Mouse (Mus musculus): ENCODE measurements around the gene Rpn1.

Rpn1 gene

DNA sequence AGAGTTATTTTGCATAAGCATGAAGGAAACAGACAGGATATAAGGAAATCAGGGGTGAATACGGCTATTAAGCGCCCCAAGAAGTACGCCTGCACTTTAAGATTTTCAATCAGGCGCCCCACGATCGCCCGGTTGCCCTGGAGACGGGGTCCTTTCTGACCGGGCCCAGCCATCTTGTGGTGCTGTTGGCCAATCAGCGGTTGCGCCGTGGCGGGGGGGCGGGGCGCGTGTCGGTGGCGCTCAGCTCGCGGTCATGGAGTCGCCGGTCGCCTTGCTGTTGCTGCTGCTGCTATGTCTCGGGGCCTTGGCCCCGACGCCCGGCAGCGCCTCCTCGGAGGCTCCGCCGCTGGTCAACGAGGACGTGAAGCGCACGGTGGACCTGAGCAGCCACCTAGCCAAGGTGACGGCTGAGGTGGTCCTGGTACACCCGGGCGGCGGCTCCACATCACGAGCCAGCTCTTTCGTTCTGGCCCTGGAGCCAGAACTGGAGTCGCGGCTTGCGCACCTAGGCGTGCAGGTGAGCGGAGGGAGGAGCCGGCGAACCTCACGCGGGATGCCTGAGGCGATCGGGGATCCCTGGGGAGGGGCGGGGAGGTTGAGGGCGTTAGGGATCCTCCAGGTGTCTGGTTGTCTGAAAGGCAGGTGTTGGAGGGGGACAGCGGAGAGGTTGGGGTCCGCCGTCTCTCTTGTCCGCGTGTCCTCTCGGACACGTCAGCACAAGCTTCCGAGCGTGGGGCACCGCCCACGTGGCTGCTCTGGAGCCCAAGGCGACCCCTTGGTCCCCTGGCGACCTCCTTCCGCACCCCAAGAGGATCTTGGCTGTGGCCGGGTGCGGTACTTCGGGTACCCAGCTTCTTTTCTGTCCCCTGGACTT lies at the start of gene Rpn1:
TSS of gene Rpn1 (plus strand) at position 205 of the 874 bp plus-strand sequence.
- DNase-seq: peak; percentile 97 to 99

DNA sequence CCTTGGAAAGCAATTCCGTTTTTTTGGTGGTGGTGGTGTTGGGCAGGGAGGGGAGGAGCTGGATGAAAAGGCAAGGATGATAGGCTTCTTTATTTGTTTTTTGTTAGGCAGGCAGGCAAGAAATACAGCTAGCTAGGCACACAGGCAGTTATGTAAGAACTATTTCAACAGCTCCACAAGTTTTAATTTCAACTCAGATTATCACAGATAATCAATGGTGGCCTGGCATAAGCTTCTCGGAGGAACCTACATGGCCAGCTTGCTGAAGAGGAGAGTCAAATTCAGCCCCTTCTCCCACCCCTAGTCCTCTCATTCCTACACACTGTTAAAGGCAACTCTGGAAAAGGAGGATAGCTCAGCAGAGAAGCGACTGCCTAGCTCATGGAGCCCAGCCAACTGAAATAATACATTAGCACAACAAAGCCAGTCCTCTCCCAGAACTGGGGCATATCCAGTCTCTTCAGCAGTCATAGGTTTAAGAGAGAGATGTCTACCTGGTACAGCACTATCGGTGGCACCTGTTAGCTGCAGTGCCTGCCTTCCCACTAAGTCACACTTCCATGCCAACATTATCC lies 46.7 kb upstream of the Rpn1 start:
- DNase-seq: no peak

DNA sequence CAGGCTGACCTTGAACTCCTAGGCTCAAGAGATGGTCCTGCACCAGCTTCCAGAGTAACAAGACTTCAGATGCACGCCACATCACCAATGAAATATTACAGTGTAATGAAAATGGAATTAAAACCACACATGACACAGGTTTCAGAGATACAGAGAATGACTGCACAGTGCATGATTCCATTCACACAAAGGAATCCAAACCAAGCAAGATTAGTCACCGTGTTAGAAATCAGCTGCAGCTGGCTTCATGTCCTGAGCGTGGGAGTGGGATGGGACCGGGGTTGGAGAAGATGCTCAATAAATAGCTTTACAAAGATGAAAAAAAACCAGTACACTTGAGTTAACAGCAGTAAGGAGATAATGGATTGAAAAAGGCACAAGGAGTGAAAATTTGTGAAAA lies 44.9 kb upstream of the Rpn1 start:
- no peak for DNase-seq

GRCm38 (mm10) chr6:88041221-88041620 lies 43.1 kb upstream of the Rpn1 start:
- DNase-seq: peak in 1 of 2 experiments; percentile 19

GRCm38 (mm10) chr6:88042336-88042735 lies 41.9 kb upstream of the Rpn1 start:
- no peak for DNase-seq

DNA sequence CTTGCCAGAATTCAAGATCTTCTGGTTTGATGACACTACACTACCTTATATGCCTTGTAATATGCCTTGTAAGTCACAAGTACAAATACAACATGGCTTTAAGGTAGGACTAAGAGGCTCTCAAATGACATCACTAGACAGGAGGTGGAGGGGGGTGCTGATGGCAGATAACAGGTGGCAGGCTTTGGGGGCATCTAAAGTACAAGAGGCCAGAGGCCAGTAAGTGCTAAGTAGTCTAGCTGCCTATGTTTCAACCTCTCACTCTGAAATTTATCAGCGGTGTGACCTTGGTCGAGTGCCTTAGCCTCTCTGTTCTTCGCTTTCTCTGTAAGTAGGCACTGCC lies 40.1 kb upstream of the Rpn1 start:
- DNase-seq: no peak

DNA sequence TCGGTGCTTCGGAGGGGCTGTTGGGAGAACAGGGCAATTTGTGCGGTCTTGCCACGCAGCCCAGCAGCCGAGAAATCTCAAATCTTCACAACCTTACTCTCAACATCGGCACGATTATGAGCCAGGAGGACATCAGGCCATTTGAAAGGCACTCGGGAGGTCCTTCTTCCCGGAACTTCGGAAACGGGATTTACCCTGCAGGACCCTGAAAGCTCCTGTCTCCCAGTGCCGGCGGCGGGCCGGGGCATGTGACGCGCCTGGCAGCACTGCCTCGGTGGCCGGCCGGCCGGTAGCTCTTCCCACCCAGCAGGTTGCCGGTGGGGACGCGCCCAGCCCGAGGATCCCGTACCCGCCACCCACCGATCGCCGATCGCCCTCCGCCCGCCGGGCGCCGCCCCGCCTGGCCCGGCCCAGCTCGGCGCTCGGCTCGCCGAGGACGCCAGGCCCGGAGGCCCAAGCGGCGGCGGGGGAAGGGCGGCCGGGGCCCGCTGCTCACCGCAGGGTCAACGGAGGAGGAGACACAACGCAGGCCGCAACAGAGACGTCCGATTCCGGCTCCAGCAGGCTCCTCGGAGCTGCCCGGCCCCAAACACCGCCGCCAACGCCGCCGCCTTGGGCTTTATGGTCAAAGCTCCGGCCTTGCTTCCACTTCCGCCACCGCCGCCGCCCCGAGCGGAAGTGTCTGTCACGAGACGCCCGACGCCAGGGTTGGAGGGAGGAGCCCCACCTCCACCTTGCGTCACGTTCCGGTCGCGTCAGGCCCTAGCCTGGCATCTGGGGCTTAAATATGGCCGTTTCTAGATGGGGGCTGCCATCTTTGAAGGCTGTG lies 39.5 kb upstream of the Rpn1 start, which contains the start of gene Rab7:
TSS of gene Rab7 (minus strand) at position 694 of the 829 bp plus-strand sequence.
- peak; percentile 98 for DNase-seq

- no peak for DNase-seq
These were observed 38.9 kb upstream of the Rpn1 start for GRCm38 (mm10) chr6:88045406-88045766.

DNA sequence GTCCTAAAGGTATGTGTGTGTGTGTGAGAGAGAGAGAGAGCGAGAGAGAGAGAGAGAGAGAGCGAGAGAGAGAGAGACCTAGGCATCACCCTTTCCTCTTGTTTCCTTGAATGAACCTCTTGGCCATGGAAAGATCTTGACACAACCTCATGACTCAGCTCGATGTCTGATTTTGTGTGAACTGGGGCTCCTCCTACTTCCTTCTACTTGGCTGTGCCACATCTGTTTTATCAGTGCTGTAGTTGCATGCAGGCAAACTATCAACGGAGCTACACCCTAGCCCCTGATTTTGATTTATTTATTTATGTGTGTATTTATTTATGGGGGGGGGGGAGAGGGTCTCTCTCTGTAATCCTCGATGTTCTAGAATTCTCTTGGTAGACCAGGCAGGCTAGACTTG lies 36.4 kb upstream of the Rpn1 start:
- DNase-seq: no peak

GRCm38 (mm10) chr6:88049008-88049407 lies 35.3 kb upstream of the Rpn1 start:
- no peak for DNase-seq

- DNase-seq: no peak
These were observed 33.1 kb upstream of the Rpn1 start for GRCm38 (mm10) chr6:88051206-88051605.

DNA sequence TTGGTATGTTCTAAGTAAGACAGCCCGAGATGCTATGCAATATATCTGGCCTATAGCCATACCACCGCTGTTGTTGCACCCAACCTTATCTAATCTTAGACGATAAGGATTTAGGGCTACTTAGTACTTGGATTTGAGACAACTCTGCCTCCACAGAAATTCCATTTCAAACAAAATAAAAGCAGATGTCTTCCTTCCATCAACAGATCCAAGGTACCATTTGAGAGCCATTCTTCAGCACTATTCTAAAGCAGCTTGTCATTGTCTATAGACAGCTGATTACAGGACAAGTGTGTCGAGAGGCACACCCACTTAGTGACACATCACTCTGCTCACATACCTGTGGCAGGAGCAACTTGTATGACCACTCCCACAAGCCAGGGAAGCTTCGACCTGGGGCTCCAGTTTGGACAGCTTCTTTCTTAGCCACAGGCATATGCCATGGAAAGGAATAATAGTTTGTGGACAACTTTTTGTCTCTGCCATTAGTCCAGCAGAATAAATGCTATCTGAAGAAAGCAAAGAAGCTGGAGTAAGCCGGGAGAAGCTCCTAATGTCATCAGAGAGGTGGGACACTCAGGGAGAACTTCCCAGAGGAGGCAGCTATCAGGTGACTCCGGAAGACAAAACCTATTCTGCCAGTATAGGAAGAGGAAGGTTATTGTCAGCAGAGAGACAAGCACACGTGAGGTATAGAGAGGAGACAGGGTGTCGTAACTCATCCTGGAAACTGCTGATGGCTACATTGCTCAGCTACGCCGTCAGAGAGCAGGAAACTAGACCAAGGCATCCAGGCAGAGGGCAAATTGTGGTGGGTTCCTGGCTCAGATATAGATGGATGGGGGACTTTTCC lies 30.8 kb upstream of the Rpn1 start:
- DNase-seq: no peak

DNA sequence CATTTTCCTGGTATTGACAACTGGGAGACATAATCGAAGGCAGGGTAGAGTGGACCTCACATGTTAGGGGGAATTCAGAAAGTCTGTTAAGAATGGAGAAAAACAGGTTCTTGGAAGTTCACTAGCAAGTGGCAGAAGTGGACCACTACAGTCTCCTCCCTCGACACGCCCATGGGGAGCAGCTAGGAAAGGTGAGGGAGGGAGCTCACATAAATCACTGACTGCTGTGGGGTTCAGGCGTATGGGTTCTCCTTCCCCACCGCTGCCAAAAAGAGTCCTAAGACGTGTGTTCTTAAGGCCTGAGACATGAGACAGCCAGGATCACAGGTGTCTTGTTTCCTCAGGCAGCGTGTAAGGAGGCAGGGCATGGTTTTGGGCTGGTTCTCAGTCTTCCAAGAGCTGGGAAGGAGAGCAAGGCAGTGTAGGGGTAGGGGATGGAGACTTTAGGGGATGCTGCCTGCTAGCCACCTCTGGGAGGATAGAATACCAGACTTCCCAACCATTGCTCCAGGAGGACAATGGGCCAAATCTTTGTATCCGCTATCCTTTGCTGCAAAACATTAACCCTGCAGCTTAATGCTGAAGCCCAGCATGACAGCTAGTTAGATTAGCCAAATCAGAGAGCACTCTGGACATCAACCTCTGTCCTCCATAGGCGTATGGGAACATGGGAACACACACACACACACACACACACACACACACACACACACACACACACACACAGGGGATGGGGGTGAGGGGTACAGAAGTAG lies 30.0 kb upstream of the Rpn1 start:
- peak; percentile 28 to 45 for DNase-seq

GRCm38 (mm10) chr6:88055663-88056062 lies 28.6 kb upstream of the Rpn1 start:
- no peak for DNase-seq

DNA sequence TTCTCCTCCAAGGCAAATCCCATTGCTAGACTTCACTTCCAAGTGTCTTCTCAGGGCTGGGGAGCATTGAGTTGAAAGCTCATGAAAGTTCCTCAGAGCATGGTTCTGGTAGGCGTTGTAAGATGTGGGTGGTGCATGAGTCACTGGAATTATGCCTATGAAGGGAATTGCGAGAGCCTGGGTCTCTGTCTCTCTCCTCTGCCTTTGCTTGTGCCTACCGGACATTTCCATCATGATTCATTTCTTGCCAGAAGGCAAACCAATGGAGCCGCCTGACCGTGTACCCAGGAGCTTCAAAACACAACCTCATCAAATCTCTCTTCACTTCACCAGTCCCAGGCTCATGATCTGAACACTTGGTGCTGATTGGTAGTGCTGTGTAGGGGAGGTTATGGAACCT lies 27.4 kb upstream of the Rpn1 start:
- DNase-seq: no peak

GRCm38 (mm10) chr6:88059903-88060302 lies 24.4 kb upstream of the Rpn1 start:
- DNase-seq: no peak

GRCm38 (mm10) chr6:88060602-88061001 lies 23.7 kb upstream of the Rpn1 start:
- DNase-seq: peak in 1 of 2 experiments; percentile 34

DNA sequence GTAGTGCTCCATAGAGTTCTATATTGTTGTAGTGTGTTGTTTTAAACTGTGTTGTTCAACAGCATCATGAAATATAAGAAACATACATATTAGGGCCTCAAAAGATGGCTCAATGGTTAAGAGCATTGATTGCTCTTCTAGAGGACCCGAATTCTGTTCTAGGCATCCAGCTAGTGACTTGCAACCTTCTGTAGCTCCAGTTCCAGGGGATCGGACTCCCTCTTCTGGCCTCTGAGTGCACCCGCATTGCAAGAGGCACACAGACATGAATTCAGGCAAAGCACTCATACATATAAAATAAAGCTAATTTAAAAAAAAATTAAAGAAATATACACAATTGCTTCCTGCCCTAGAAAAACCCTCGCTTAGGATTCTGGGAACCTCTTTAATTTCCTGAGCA lies 22.9 kb upstream of the Rpn1 start:
- DNase-seq: no peak

DNA sequence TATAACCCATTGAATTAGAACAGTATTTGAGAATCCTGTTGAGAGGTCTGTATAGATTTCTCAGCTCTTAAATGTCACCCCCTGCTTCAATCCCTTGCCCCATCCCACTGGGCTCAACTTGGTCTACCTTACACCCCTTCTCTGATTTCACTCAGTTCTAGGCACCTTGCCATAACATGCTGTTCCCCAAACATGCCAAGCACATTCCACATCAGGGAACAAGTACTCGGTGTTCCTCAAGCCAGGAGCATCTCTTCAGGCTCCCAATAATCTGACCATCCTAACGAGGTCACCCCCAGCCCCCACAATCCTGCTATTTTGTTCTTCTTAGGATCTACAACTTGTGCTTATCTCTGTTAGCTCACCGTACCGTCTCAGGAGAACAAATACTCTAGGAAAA lies 21.9 kb upstream of the Rpn1 start:
- DNase-seq: no peak

DNA sequence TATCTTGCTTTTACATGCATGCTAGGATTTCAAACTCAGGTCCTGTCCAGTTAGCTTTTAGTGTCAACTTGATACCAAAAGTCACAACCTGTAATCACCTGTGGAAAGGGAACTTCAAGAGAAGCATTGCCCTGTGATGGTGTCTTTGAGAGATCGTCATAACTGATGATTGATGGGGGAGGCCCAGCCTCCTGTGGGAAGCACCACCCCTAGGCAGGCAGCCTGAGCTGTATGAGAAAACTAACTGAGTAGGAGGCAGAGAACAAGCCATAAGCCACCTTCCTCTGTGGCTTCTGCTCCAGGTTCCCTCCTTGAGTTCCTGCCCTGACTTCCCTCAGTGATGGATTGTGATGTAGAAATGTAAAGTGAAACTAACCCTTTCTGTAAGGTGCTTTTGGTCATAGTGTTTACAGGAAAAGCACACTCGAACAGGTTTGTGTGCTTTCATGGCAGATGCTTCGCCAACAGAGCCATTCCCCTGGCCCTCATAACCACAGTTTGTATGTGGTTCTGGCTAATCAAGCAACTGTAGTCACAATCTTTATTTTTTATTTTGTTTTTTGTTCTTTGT lies 20.1 kb upstream of the Rpn1 start:
- no peak for DNase-seq

- peak; percentile 79 to 87 for DNase-seq
These were observed 19.2 kb upstream of the Rpn1 start for GRCm38 (mm10) chr6:88065116-88065515.

GRCm38 (mm10) chr6:88065968-88066367 lies 18.3 kb upstream of the Rpn1 start:
- DNase-seq: no peak

All from lung, postnatal 4 days (tissue).